Mouse (Mus musculus): ENCODE measurements around the gene Fam161b.
A peak's percentile ranks its signal among the peaks of the same experiment; 100 is the strongest.

The Fam161b gene

DNA sequence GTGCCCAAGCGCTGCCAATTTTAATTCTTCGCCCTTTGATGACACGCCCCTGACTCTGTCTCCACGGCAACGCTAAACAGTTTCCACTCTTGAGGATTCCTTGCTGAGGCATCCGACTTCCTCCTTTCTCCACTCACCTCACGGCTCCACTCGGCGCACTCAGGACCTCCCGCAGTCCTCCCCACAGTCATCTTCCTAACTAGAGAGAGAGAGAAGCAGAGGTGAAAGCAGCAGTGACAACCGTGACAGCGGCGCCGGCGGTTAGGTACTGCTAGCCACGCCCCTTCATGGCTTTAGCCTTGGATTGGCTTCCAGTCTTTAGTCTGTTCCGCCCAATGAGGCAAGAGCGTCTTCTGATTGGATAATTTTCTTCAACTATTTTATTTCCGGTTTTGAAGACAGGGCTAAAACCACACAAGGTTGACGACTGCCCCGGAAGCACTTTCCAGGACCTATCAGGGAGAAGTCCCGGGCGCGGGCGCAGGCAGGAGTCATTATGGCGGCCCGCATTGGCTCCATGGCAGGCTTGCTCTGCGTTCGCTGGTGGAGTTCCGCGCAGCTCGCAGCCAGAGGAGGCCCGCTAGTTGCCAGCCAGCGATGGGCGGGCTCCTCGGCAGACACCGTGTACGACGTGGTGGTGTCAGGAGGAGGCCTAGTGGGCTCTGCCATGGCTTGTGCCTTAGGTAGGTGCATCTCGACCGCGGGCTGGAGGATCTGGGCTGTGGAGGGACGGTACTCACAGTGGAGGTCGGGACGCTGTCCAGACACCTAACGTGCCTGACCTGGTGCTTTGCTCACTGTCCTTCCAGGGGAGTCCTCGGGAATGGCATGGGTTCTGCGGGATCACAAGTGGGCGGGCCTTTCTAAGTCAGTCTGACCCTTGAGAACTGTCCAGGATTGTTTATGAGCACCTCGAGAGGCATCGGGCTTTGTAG, at the start of gene Fam161b, which contains the start of gene Coq6:
Gene Fam161b (minus strand): TSS at position 279 of the 935 bp plus-strand sequence.
Gene Coq6 (plus strand): TSS at position 103 of the 935 bp plus-strand sequence.
- DNase-seq (ENCODE audit: low read depth): peak; percentile 96

DNA sequence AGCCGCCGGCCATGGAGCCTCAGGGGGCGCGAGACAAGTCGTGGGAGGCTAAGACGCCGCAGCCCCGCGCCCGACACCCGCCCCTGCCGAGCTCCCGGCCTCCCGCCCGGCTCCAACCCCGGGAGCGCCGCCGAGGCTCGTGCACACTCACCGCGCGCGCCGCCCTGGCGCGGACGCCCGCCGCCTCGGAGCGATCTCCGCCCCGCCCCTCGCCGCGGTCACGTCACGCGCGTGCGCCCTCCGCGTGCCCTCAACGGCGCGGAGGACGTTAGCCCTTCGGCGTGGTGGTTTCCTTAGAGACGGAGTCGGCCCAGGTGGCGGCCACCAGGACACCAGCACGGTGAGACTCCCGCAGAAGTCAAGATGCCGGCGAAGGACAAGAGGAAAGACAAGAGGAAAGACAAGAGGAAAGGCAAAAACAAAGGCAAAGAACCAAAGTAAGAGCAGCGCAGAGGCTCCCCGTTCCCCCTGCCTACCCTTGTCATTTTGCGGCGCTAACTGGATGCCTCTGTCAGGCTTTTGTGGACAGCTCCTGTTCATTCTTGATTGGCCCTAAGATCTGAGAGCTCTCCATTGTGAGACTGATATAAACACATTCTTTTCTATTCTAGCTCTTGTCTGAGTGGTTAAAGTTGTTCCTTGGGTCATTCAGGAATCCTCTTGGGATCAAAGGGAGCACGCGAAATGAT, 47.3 kb upstream of the Fam161b start, which contains the start of the genes Entpd5 and Bbof1:
Gene Entpd5 (minus strand): TSS at position 211 of the 689 bp plus-strand sequence.
Gene Bbof1 (plus strand): TSS at position 253 of the 689 bp plus-strand sequence.
- DNase-seq (ENCODE audit: low read depth): peak; percentile 44

DNA sequence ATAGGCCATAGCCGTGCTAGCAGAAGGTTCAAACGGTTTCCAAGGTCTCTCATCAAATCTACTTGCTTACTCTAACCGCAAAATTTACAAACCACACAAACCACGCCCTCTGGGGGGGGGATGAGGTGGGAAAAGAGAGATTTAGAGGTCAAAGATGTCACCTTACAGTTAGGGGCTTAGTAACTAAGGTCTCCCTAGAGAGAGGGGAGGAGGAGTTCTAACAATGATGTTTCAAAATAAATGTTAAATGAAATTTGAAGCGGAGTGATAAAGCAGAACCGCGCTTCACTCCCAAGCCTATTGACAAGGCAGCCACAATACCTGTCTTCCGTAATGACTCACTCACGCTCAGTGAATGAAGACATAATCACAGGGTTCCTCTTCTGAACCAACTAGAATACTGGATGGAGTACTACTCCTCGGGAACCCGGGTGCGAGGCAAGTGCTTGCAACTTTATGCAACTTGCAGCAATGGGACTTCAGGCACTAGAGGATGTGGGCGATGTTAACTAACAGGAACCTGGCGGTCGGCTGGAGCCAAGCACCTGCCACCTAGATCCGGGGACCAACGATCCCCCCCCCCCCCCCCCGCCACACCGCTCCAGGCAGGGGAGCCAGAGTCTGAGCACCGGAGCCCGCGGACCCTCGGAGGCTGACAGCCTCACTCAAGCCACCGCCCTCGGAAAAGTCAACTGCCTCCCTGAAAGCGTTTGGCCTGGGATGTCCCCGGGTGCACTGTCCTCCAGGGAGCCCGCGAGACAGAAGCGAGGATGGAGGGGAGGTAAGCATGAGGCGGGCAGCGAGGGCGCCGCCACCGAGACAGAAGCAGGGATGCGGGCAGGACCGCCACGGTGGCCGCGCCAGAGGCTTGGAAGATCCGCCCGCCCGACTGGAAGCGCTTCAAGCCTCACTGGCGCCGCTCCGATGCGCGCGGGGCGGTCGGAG, 46.5 kb upstream of the Fam161b start:
- DNase-seq (ENCODE audit: low read depth): no peak

DNA sequence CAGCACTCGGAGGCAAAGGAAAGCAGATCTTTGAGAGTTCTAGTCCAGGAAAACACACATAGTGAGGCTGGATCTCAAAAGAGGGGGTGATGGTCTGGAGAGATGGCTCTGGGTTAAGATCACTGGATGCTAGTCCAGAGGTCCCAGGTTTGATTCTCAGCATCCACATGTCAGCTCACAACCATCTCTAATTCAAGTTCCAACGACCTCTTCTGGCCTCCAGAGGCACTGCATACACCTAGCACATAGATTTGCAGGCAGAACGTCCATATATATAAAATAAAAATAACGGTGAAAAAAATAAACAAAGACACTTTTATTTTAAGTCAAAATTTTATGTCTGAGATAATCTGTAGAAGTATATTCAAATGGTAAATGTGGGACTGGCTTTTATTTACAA, 45.6 kb upstream of the Fam161b start:
- no peak for DNase-seq (ENCODE audit: low read depth)

DNA sequence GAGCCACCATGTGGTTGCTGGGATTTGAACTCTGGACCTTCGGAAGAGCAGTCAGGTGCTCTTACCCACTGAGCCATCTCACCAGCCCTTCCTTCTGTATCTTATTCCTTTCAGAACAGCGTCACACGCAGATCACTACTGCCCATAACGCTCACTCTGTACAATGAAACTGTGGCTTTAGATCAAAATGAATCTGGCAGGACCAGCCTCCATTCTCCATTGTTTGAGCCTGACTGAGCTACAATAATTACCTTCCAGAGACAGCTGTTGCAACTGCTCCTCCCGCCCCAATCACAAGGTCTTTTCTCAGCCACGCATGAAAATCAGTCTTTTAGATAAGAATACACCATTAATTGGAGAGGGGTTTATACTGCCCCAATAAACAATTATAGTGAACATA, 42.9 kb upstream of the Fam161b start:
- no peak for DNase-seq (ENCODE audit: low read depth)

DNA sequence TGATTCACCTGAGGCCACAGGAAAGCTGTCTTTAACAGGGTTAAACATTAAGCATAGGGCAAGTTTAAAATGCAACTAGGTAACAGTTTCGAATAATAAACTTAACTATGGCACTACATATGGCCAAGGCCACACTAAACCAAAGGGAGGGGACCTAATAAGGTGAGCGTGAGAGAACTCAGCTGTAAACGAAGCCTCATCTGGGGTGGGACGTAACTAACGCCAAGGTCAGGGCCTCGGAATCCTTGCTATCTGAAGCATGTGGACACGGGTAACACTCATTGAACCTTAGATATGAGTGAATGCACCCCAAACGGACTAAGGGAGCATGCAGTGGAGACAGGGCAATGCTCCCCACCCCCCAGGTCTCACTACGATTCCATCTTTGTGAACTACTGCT, 41.3 kb upstream of the Fam161b start:
- no peak for DNase-seq (ENCODE audit: low read depth)

DNA sequence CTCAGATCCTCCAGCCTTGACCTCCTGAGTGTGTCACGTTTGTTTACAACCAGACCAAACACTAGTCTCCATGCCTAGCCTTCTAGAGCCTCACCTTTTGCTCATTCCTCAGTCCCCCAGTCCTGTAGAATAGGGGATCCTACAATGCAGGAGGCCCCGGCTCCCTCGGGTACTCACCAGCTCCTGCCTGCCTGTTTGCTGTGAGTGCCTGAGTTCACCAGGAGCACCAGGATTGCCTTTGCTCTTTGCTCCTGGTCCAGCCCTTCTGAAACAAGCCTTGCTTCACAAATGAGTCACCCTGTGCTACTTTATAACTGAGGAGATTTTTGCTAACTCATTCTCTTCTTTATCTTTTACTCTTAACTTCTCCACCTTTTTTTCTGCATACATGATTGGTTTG, 39.0 kb upstream of the Fam161b start:
- no peak for DNase-seq (ENCODE audit: low read depth)

DNA sequence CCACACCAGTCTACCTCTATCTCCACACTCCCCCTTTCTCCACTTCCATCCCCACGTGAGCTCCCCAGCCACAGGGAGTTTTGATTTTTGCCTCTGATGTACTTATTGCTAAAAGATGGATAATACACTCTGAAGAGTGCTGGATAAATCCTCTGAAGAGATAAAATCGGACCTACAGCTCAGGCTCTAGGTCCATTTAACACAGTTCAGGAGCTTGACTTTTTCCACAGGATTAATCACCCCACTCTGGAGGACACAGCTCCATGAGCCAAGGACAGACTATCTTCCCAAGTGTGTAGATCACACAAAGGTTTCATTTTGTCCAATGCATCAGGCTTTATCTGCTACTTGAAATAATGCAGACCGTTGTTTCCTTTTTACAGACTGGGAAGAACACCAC, 38.4 kb upstream of the Fam161b start:
- no peak for DNase-seq (ENCODE audit: low read depth)

DNA sequence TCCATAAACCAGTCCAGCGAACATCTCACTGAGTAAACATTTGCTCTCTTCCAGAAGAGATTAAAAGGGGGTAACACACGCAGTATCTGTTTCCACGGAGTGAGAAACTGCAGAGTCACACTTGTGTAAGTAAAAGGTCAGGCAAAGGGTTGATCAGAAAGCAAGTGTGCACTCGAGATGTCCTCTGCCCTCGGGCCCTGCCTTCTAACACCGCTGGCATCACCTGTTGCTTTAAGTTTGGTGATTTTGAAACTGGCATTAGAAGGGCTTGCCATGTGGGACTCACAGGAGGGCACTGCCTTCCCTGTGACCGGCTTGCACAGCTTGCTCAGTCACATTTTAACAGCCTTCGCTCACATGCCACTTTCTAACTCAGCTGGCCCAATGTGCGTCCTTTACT, 38.0 kb upstream of the Fam161b start:
- no peak for DNase-seq (ENCODE audit: low read depth)

DNA sequence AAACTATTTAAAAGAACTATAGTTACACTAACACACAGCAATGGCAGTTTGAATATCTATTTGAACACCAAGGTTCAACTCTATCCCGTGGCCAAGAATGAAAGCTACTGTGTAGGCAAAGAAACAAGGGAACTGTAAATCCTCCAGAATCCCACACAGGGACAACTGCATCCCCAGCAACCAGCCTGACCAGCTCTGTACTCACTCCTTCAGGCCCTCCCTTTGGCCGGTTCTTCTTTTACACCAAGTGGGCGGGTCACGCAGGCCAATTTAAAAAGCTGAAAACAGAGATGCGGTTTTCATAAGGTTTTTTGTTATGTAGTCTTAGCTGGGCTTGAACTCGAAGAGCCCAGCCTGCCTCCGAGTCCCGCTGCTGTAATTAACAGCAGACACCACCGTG, 37.5 kb upstream of the Fam161b start:
- DNase-seq (ENCODE audit: low read depth): no peak

DNA sequence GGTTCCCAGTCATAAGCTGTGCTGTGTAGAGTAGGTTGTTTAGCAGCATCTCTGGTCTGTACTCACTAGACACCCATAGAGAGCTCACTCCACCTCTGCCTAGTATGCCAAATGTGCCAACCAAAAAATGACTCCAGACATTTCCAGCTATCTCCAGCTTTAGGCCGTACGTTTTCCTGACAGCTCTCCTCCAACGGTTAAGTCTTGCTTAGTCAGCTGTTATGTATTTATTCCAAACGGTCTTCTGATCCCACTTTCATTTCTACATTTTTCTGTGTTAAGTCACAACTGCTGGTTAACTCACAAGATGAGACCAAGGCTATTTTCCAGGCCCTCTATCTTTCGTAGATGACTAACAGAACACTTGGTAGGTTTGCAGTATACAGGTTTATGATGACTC, 37.0 kb upstream of the Fam161b start:
- DNase-seq (ENCODE audit: low read depth): no peak

DNA sequence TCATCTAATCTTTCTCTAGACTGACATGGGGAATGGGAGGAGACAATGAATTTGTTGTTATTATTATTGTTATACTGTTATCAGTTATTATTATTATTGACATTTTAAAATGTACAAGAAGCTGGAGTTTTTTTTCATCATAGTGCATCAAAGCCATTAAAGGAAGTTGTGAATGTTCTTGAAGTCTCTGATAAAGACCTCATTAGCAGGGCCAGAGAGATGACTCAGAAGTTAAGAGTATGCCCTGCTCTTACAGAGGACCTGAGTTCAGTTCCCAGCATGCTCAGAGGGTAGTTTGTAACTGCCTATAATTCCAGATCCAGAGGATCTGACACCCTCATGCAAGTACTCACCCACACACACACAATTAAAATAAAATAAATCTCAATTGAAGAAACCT, 36.1 kb upstream of the Fam161b start:
- DNase-seq (ENCODE audit: low read depth): no peak

DNA sequence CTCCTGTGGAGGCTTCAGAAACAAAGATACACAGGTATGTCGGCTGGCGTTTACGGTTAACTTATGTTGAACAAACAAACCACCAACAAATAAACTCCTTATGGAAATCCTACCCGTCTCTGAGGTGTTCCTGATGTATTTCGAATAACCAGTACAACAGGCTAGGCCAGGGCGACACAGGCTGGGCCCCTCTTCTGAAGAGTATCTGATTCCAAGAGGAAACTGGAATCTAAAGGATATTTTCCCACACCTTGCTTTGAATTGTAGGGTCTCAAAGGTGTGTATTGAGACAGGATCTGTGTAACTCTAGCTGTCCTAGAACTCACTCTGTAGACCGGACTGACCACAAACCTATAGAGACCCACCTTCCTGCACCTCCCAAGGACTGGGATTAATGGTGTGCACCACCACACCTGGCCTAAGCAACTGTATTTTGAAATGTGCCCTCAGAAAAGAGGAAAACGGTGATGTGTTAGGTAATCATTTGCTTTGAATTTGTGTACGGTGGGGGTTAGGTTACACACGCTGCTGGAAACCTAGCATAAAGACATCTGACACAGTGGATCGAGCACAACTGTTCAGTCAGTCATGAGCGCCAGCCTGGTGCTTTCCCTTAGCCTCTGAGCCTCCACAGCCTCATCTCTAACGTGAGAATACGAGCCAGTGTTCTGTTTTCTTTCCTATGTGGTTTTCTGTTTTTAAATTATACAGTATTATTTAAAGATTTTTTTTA, 35.5 kb upstream of the Fam161b start:
- DNase-seq (ENCODE audit: low read depth): no peak

DNA sequence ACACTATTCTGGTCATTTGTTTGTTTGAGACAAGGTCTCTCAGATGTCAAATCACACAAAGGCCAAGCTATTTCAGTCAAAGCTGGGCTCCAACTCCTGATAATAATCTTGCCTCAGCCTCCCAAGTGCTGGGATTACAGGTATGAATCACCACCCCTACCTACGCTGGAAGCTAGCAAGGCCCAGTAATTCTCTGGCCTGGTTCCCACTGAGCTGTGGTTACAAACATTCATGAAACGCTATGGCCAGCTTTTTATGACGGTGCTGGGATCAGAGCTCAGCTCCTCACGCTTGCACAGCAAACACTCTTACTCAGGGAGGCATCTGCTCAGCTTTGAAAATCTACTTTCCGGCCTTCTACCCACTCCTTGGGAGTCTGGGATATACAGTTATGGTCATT, 32.2 kb upstream of the Fam161b start:
- no peak for DNase-seq (ENCODE audit: low read depth)

DNA sequence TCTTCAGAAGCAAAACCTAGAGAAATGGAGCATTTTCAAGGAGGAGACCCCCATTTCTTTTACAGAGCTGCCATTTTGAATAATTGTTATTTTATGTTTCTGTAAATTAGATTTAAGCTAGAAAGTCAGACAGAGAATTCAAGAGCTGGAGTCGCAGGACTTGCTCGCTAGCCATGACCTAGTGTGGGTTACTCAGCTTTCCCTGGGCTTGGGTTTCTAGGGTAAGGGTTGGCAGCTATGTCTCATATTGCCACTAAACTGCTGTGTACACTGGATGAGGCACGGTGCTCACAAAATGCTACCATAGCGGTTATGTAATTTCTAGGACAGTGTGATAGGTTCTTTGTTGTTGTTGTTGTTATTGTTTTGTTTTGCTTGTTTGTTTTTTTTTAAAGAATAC, 31.0 kb upstream of the Fam161b start:
- DNase-seq (ENCODE audit: low read depth): no peak

DNA sequence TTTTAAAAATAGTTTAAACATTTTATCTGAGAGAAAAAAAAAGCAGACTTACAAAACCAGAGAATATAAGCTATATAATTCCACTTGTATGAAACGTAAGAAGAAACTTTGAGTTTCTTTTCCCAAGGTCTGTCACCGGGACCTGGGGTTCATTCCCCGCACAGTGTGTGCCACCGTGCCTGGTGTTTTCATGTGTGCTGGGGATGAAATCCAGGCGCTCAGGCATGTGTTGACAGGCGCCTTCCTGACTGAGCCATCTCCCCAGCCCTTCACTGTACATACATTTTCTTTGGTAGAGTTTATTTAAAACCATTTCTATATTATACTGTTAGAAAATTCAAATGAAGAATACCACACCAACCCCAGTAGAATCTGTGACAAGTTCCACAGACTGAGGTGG, 28.7 kb upstream of the Fam161b start:
- DNase-seq (ENCODE audit: low read depth): no peak

DNA sequence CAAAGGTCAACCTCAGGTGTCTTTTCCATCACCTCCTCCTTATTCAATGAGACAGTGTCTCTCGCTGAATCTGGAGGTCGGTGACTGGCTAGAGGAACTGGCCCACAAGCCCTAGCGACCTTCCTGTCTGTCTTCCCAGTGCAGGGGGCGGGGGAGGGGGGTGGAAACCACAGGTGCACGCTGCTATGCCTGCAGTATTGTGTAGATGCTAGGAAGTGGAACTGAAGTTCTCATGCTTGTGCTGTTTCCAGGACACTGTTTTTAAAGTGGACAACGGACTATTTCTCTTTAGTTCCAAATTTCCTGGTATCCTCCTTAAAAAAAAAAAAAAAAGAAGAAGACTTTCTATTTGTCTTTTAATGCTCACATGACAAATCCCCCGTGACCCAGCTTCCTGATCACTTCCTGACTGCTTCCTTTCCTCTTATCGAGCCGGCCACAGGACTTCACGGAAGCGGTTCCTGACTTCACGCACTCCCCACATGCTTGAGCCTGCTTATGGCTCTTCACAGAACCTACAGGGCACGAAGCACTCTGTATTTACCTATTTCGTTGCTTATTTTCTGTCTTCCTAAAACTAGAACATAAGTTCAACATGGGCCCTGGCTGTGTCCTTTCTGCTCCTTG, 27.3 kb upstream of the Fam161b start:
- DNase-seq (ENCODE audit: low read depth): no peak

DNA sequence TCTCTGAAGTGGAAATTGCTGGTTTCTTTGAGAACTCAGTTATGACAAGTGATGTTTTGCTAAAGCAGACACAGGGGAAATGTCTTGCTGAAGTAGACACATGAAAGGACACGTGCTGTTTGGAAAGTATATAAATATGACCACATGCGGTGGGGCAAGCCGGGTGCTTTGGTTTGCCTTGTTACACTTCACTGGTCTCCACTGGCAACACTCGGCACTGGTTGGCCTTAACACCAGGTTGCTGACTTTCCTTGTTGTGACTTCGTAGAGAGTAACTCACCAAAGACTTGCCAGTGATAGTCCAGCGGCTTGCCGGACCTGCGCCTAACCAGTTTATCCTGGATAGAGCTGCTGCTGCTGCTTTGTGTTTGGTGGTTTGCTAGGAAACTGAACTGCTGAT, 26.5 kb upstream of the Fam161b start:
- DNase-seq (ENCODE audit: low read depth): no peak

DNA sequence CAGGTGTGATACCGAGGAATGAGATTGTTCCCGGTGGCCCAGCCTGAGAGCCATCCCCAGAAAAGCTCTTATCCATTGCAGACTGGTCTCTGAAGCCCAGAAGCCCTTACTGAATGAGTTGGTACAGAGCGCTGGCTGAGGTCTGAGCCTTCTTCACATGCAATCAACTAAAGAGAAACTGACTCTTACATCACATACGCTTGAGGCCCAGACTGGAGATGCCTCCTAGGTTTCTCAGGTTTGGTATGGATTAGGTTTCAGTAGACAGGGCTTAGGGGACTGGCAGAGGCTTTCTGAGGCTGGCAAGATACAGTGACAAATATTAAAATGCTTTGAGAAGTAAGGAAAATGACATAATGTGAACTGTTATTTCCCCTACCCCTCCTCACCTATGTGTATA, 23.8 kb upstream of the Fam161b start:
- no peak for DNase-seq (ENCODE audit: low read depth)

DNA sequence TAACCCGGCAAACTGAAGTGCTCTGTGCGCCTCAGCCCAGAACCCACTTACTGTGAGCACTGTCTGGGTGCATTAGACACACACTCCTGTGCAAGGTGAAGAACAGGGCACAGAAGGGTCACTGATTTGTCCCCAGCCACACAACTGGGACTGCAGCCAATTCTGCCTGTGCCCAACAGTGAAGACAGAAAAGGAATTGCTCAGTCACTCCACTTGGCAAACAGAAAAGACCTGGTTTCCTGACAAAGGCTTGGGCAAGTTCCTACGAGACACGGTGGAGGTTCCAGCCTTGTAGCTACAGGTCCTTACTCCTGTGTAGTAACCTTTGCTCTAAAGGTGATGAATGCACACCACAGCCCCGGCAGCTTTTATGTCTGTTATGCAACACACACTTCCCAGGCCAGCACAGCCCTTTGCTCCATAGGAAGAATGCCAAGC, 23.0 kb upstream of the Fam161b start:
- DNase-seq (ENCODE audit: low read depth): peak; percentile 38

DNA sequence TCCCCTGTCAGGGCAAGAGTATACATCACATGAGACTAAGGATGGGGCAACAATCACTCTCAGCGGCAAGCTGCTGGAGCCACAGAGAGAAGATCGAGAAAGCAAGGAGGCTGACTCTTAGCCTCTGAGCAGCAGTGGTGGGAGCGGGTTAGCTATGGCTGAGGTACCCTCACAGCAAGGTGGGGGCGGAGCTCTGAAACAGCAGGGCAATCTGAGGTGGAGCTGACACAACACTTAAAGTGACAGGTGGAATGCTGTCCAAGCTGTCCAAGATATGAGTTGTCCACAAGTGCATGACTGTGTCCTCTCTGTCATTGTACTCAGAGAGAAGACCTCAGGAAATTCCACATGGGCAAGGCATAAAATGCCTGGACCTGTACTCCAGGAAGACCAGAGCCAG, 20.7 kb upstream of the Fam161b start:
- no peak for DNase-seq (ENCODE audit: low read depth)
